Mouse (Mus musculus): ENCODE results near the gene Zfp948. TPM values are rescaled to one million over a fixed set of nuclear protein-coding genes. Genes with fewer than 3 reads are reported as not detected.
"Not testable (repeated sequence)": the region's sequence is repeated elsewhere in the genome, so short reads cannot be mapped to it uniquely, and the experiment has no call there.

The Zfp948 gene
- polyA plus RNA-seq, 2 experiments, result 3.6 to 7.6 TPM

DNA sequence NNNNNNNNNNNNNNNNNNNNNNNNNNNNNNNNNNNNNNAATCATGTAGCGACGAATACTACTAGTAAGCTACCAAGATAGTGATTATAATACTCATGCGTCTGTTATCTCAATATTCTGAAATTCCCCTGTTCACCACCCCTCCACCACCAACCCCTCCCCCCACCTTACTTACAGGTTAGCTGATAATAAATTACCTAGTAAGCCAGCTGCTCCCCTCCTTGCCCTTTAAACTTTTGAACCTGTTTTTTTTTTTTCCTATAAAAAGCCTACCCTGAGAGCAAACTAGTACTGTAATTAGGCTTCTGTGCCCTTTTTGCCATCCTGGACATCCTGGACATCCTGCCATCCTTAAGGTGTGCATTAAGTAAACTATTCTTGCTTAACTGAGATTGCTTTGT, 56.8 kb downstream of the Zfp948 start:
- WGBS (ENCODE audit: insufficient replicate concordance), result no CpG with 5 or more reads among the region's 3 CpGs
- TF ChIP-seq EP300 (IDR thresholded peaks at IDR 0.05; ENCODE audit: low read depth), result no peak
- TF ChIP-seq CTCF (IDR thresholded peaks at IDR 0.05; ENCODE audit: low read depth), result no peak
- no peaks in the 10 kb centered on the region for H3K9me3 ChIP-seq (ENCODE audit: control insufficient read depth, low read length)

DNA sequence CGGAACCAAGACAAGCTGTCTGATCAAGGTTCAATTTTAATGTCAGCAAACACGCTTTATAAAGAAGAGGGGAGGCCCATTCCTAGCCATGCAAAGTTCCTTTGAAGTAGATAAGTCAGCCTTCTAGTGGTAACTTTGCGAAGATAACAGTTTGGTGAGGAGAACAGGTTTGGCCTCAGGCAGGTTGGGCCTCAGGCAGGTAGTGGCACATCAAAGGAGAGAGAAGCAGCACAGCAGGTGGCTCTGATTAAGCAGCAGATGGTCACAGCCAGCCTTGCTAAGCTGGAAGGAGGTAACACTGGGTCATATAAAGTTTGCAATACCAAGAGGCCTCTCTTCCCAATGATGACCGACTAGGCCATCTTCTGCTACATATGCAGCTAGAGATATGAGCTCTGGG, 69.0 kb downstream of the Zfp948 start:
- H3K9me3 ChIP-seq (ENCODE audit: control insufficient read depth, low read length); H3K27me3 ChIP-seq (ENCODE audit: control insufficient read depth, insufficient read depth, low read length); ATAC-seq (ENCODE audit: insufficient read depth); H3K36me3 ChIP-seq (replicated peaks; ENCODE audit: control insufficient read depth, insufficient read depth, low read depth); H3K4me1 ChIP-seq (replicated peaks; ENCODE audit: control insufficient read depth in 2 of 2, insufficient read depth in 2 of 2, low read length in 1 of 2); H3K4me3 ChIP-seq (ENCODE audit: insufficient read depth in 1 of 2, low read depth in 2 of 2, low read length in 2 of 2); H3K27ac ChIP-seq; H3K4me2 ChIP-seq (ENCODE audit: low read depth); H3K9ac ChIP-seq (replicated peaks); DNase-seq (ENCODE audit: low read depth in 3 of 3, low spot score in 3 of 3): not testable (repeated sequence)
- 35% methylated on average over 4 of the region's 4 CpGs for WGBS (ENCODE audit: insufficient replicate concordance)

More for the DNA sequence above, 56.8 kb downstream of the Zfp948 start:
- ATAC-seq (ENCODE audit: insufficient read depth) (no peak), DNase-seq (ENCODE audit: low read depth in 3 of 3, low spot score in 3 of 3) (peak in 2 of 3 experiments; percentile 70 to 72)
- no peaks in the 10 kb centered on the region for H3K4me1 ChIP-seq (replicated peaks; ENCODE audit: control insufficient read depth in 2 of 2, insufficient read depth in 2 of 2, low read length in 1 of 2)
- H3K27me3 ChIP-seq (ENCODE audit: control insufficient read depth, insufficient read depth, low read length), result no peaks in the 10 kb centered on the region
- no peak overlapping the region for H3K27ac ChIP-seq
- no peak overlapping the region for H3K9ac ChIP-seq (replicated peaks)
- no peaks in the 10 kb centered on the region for H3K36me3 ChIP-seq (replicated peaks; ENCODE audit: control insufficient read depth, insufficient read depth, low read depth)
- no peak overlapping the region for H3K4me3 ChIP-seq (ENCODE audit: insufficient read depth in 1 of 2, low read depth in 2 of 2, low read length in 2 of 2)
- no peak overlapping the region for H3K4me2 ChIP-seq (ENCODE audit: low read depth)

Other genes starting within 250 kb of the Zfp948 start
- gene Zfp677, start 183.3 kb upstream of the Zfp948 start, polyA plus RNA-seq (2012; rRNA removed), result 0.10 and 0.39 TPM in 2 replicates
- 0.51 and 0.74 TPM in 2 replicates for gene Zfp677, start 183.3 kb upstream of the Zfp948 start, polyA plus RNA-seq (2014; fragmentation: Nextera tagmentation; extraction: Ambion mirVana)
- 0.47 and 1.0 TPM in 2 replicates for gene Zfp54, start 143.8 kb upstream of the Zfp948 start, polyA plus RNA-seq (2012; rRNA removed)
- 2.4 and 2.6 TPM in 2 replicates for gene Zfp54, start 143.8 kb upstream of the Zfp948 start, polyA plus RNA-seq (2014; fragmentation: Nextera tagmentation; extraction: Ambion mirVana)
- gene Zfp51, start 116.6 kb upstream of the Zfp948 start, polyA plus RNA-seq (2012; rRNA removed), result 1.3 and 2.3 TPM in 2 replicates
- gene Zfp51, start 116.6 kb upstream of the Zfp948 start, polyA plus RNA-seq (2014; fragmentation: Nextera tagmentation; extraction: Ambion mirVana), result 6.9 TPM in 2 replicates
- 0.68 and 1.4 TPM in 2 replicates for gene Zfp53, start 78.0 kb upstream of the Zfp948 start, polyA plus RNA-seq (2012; rRNA removed)
- 2.5 and 2.6 TPM in 2 replicates for gene Zfp53, start 78.0 kb upstream of the Zfp948 start, polyA plus RNA-seq (2014; fragmentation: Nextera tagmentation; extraction: Ambion mirVana)
- 0.28 and 0.50 TPM in 2 replicates for gene Zfp52, start 31.5 kb upstream of the Zfp948 start, polyA plus RNA-seq (2012; rRNA removed)
- gene Zfp52, start 31.5 kb upstream of the Zfp948 start, polyA plus RNA-seq (2014; fragmentation: Nextera tagmentation; extraction: Ambion mirVana), result 0.48 and 0.51 TPM in 2 replicates
- 0.38 and 0.78 TPM in 2 replicates for gene Zfp983, start 83.6 kb downstream of the Zfp948 start, polyA plus RNA-seq (2012; rRNA removed)
- 1.3 and 1.4 TPM in 2 replicates for gene Zfp983, start 83.6 kb downstream of the Zfp948 start, polyA plus RNA-seq (2014; fragmentation: Nextera tagmentation; extraction: Ambion mirVana)
- gene Gm10226, start 124.9 kb downstream of the Zfp948 start, polyA plus RNA-seq (2012; rRNA removed), result 2.3 TPM in 1 of 2 replicates, not detected in the other
- gene Gm10226, start 124.9 kb downstream of the Zfp948 start, polyA plus RNA-seq (2014; fragmentation: Nextera tagmentation; extraction: Ambion mirVana), result 5.0 and 6.1 TPM in 2 replicates
- gene Zfp760, start 140.7 kb downstream of the Zfp948 start, polyA plus RNA-seq (2012; rRNA removed), result 2.0 and 4.1 TPM in 2 replicates
- gene Zfp760, start 140.7 kb downstream of the Zfp948 start, polyA plus RNA-seq (2014; fragmentation: Nextera tagmentation; extraction: Ambion mirVana), result 4.0 and 4.1 TPM in 2 replicates
- gene Zfp229, start 163.8 kb downstream of the Zfp948 start, polyA plus RNA-seq (2012; rRNA removed), result 0.71 and 1.1 TPM in 2 replicates
- gene Zfp229, start 163.8 kb downstream of the Zfp948 start, polyA plus RNA-seq (2014; fragmentation: Nextera tagmentation; extraction: Ambion mirVana), result 1.1 and 1.6 TPM in 2 replicates

Data from liver, embryonic 14.5 days (tissue).